Mouse (Mus musculus): ENCODE results near the gene Rabep2.
"Not testable (repeated sequence)": the region's sequence is repeated elsewhere in the genome, so short reads cannot be mapped to it uniquely, and the experiment has no call there.

Gene Rabep2

DNA sequence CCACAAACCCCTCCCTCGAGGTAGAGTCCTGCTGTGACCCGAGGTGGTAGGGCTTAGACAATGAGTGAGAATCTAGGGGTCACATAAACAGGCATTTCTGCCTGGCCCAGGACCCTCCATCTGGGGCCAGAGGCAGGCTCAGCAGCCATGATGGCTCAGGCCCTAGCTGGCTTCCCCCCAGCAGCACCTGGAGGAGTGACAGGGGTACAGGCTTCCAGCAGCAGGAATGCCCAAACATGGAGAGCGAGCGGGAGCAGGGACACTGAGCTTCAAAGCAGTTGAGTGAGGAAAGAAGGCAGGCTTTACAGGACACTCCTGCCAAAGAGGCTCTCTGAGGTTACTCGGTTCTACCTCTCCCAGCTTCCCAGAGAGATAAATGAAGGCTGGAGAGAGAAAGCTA, 36.3 kb downstream of the Rabep2 start:
- no peak for DNase-seq (ENCODE audit: low spot score)

DNA sequence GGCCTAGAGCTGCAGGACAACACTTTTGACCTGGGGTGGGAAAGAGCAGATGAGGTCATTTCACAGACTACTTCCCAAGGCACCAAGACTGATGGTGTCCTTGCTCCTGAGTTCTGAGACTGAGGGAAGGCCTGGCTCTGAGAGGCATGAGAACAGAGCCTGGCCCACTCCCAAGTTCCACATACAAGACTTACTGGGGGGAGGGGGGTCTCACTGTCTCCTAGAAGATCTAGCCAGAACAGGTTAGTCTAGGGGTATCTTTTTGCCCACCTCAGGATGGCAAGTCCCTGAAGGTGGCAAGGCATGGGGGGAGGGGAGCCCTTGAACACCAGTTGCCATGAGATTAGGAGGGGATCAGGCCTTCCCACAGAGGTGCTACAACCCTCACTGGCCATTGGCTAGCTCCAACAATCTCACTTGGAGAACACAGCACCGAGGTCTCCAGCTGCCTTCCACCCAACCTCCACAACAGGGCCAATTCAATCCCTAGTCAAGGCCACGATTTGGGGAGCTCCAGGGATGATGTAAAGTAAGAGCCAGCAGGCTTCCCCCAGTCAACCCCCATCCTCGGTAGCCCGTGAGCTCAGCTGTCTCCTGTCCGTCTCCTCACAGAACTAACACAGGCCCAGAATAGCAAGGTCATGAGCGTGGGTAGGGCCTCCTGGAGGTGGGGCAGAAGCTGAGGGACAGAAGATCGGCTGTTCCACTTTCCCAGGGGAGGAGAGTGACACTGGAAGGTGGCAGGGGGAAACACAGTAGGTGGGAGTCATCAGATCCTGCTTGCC, 36.9 kb downstream of the Rabep2 start:
- no peak for DNase-seq (ENCODE audit: low spot score)

DNA sequence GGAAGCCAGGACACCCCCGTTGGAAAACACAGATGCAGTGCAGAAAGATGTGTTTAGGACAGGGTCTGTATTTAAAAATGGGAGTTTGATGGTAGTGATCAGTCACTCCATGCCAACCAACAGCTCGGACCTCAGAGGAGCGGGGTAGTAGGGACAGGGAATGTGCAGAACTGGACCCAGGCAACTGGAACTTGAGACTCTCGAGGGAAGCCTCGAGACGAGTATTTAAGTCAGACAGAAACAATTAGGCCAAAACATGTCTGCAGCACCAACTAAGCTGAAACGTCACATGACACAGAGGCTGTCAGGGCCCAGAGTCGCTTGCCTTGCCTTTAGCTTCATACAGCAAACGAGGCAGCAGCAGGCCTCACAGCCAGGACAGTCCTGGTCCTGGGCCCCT, 37.6 kb downstream of the Rabep2 start:
- DNase-seq (ENCODE audit: low spot score) = no peak

DNA sequence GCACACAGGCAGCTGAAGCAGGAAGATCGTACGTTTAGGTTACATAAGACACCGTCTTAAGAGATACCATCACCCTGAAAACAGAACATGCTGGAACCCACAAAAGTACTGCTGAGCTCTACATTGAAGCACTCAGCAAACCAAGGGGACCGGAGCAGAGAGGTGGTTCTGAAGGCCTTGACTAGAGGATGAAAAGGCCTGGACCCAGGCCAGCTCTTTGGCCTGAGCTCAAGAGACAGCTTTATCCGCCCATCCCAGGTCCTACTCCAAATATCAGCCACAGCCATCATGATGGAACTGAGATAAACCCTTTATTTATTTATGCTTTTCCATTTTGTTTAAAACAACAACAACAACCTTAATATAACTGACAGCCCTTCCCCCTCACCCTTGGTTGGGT, 38.1 kb downstream of the Rabep2 start:
- no peak for DNase-seq (ENCODE audit: low spot score)

DNA sequence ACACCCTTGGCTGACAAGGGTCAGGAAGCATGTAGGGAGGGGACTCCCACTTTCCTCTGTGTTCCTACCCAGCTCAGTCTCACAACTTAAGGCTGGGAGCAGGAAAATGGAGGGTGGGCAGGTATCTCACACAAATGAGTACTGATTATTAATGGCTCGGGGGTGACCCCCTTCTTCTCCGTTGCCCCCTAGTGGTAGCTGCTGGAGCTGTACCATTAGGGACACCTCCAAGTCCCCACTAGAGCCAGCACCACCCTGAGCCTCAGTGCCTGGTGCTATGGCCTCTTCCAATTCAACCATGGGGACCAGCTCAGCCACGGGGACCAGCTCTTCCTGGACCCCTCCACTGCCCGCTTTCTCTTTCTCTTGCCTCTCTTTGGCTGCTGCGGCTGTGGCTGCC, 38.7 kb downstream of the Rabep2 start:
- no peak for DNase-seq (ENCODE audit: low spot score)

DNA sequence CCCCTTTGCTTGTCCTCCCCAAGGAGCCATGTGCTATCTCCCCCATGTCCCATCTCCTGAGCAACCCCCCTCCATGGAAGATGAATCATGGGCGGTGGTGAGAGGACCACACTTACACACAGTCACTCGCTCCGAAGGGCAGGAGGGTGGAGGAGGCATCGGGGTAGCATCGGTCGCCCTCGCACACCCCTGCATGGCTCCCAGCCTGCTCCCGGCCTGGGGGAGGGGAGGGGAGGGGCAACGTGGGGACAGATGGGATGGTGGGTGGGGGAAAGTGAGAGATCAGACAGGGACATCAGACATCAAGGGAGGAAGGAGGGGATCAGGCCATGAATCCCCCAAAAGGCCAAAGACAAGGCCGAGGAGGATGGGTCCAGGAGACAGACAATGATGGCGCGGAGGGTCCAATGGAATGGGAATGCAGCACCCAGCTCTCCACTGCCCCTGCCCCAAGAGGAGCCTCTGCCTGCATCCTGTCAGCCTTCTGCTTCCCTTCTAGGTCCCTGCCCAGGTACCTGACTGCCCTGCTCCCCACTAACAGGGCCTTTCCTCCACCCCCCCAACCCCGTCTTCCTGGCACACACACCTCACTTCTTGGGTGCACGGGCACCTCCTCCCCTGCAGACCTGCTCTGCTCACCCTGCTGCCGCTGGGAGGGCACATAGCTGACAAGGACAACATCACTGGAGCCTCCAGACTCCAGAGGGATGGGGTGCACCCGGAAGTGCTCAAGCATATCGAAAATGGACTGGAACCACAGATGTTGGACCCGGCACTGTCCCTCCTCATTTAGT, 39.5 kb downstream of the Rabep2 start:
- DNase-seq (ENCODE audit: low spot score) = no peak

DNA sequence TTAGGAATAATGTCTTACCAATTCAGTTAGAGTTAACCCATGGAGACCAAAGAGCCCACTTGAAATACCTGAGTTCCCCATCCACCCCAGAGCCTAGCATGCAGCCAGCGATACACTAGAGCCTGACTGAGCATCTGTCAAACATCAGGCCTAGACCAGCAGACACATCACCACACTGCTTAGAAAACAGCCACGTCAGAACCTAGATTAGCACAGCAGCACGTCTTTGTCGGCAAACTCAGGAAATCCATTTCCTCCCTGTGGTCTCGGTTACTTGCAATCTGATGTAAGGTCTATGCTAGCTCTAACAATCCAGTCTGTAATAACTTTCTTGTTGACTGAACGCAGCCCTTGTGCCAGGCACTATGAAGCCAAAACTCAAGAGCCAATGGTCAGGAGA, 41.5 kb downstream of the Rabep2 start:
- no peak for DNase-seq (ENCODE audit: low spot score)

DNA sequence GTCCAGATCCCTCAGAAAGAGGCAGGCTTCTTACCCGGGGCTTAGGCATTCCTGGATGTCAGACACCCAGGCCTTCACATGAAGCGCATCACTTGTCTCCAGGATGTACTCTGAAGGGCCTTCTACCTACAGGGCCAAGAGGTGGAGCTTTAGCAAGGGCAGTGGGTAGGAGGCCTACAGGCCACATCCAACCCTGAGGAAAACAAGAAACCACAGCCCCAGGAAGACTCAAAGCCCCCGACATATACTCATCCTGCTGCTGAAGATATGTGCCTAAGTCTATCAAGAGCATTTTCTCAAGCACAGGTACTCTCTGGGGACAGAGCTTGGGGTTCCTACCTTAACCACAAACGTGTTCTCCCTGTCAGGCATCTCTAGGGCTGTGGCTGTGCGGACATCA, 42.8 kb downstream of the Rabep2 start:
- DNase-seq (ENCODE audit: low spot score) = no peak

DNA sequence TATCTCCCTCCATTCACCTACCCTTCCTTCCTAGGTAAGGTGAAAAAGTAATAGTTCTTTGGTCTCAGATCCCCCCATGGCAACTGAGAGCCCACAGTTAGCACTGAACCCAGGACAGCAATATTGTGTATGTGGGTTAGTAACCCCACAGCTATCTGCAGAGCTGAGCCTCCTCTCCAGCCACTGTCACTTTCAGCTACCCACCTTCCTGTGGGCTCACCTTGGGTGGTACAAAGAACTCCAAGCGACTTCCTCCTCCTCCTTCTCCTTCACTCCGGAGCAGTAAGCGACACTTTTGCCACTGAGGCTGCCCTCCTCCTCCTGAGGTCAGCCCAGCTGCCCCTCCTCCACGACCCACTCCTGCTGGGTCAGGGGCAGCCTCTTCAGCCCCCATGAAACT, 43.3 kb downstream of the Rabep2 start:
- no peak for DNase-seq (ENCODE audit: low spot score)

DNA sequence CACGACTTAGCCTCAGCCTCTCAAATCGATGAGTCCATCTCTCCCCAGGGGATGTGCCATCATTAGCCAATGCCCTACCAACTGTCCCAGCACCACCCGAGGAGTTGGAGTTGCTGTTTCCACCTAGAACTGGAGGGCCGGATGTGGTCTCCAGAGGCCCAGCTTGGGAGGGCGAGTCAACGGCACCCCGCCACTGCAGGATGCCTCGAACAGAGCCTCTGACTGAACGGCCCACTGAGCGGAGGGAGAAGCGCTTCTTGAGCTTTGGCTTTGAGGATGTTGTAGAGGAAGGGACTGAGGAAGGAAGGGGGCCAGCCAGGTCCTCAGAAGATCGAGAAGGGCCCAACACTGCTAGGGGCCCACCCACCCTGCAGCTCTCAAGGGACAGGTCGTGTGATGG, 43.7 kb downstream of the Rabep2 start:
- DNase-seq (ENCODE audit: low spot score) = no peak

DNA sequence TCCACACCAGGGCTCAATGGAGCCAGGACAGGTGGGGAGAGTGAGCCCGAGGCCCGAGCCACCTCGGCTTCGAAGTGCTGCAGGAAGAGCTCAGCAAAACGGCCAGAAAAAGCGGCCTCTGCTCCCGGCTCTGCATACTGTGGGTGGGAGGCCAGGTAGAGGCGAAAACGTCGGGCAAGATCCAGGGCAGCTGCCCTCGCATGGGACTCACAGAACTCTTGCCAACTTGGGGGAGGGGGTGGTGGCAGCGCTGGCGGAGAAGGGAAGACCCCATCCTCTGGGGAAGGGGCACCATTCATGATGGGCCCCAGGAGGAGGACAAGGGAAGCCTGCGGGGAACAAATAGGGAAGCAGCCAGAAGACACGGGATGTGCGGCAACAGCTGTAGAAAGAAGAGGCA, 44.2 kb downstream of the Rabep2 start:
- no peak for DNase-seq (ENCODE audit: low spot score)

DNA sequence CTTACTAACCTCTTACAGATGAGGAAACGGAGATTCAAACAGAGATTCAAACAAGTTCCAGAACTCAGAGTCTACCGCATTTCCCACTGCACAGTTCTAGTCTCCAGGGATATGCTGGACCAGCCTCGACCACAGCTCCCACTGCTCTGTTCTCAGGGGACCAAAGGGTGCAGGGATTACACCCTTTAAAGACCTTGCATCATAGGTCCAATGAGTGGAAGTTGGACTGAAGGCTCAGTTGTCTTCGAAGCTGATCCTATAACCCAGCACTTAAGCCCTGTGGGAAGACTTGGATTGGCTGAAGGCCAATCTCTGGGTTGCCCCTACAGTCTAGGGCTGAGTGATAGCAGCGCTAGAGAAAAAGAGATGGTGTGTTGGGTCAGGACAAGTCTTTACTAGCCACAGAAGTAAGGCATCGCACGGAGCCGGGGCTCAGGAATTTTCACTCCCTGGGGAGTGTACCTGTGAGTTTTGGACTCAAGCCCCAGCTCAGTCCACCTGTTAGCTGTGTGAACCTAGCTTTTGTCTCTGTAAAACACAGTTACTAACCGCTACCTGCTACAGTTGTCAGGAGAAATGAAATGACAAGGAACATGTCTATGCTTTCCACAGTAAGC, 45.0 kb downstream of the Rabep2 start:
- no peak for DNase-seq (ENCODE audit: low spot score)

DNA sequence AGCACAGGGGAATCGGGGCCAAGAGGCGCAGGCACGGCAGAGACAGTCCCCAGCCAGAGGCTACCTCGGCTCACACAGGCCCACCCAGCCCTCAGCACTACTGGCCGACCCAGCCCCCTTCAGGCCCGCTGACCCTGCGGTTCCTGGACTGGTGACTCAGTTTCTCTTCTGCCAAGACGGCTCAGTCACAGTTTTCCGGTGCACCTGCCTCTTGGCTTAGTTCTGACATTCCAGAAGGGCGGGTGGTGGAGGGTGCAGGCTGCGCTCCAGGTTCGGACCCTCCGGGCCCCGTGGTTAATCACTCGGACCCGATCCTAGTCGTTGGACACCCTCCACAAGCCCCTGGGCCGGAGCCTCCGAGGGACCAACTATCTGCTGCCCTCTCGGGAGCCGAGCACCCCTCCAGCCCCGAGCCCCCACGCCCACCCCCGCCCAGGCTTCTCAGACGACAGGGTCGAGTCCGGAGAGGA, 46.0 kb downstream of the Rabep2 start:
- no peak for DNase-seq (ENCODE audit: low spot score)

DNA sequence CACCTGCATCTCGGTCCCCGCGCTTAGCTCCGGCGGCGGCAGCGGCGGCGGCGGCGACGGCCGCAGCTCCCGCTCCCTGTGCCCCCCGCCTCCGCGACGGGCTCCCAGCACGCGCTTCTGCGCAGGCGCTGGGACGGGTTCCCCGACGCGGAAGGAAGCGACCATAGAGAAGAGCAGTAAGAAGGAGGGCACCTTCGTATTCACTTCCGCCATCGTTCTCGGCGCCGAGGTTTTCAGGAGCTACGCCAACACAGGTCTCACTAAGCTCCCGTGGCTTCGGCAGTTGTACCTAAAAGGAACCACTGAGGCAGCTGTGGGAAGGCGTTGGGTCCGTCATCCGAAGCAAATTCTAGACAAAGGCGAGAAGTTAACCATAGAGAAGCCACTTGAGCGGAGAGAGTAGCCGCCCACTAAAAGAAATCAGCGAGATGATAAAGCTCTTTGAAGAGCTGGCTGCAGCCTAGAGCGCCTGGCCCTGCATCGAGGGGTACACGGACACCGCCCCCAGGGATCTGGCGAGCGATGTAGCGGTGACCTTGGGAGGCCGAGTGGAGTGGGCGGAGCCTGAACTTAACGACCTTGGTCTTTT, 46.5 kb downstream of the Rabep2 start, which contains the start of gene Sh2b1:
TSS of gene Sh2b1 (minus strand) at position 432 of the 589 bp plus-strand sequence.
- DNase-seq (ENCODE audit: low spot score) = peak; percentile 79

DNA sequence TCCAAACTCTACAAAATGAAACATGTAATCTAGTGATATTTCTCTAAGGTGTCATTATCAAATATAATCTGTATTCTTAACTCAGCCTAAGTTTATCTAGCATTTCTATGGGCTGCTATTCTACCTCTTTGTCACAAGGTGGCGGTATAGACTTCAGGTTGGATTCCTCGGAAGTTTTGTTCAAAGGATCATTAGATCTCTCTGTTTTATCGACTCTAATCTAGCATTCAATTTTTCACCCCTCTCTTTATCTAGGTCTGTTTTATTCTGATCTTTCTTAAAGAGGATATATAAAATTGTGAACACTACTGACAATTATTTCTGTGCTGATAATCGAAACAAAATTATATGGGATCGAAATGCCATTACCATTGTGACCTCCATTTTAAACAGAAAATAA, 53.1 kb downstream of the Rabep2 start:
- no peak for DNase-seq (ENCODE audit: low spot score)

DNA sequence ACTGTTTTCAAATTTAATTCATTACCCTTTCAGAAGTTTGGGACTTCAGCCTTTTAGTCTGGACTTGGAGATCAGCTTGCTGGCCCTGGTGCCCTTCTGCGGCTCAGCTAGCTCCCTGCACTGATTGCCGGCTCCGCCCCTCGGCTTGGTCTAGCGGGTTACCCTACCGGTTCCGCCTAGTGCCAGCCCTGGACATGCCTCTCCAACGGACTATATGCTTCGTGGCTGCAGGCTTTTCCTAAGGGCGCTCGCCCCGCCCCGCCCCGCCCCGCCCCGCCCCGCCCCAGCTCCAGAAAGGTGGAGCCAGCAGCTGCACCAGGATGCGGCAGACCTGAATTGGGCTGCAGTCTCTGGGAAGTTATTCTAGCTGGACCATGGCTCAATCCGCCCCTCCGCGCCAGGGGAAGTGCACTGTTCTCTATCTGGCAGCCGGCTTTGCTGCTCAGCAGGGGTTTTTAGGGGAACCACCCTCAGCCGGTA, 53.9 kb downstream of the Rabep2 start:
- peak; percentile 57 for DNase-seq (ENCODE audit: low spot score)

DNA sequence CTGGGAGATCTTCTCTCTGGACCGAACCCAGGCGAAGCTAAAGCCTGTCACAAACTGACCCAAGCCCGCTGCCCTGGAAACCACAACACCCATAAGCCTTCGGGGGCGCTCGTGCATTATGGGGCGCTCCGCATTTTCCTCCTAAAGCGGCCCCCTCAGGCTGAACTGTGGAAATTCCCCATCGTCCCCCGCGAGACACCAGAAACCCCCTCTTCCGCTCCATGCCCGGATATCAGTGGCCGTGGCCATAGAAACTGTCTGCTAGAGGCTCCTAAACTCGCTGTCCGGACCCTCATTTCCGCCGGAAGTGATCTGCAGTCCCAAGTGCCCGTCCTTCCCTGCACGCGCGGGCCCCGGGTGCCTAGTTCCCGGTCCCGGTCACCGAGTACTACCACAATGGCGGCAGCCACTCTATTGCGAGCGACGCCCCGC, 58.5 kb downstream of the Rabep2 start, which contains the start of gene Tufm:
TSS of gene Tufm (plus strand) at position 310 of the 432 bp plus-strand sequence.
- peak; percentile 86 for DNase-seq (ENCODE audit: low spot score)

DNA sequence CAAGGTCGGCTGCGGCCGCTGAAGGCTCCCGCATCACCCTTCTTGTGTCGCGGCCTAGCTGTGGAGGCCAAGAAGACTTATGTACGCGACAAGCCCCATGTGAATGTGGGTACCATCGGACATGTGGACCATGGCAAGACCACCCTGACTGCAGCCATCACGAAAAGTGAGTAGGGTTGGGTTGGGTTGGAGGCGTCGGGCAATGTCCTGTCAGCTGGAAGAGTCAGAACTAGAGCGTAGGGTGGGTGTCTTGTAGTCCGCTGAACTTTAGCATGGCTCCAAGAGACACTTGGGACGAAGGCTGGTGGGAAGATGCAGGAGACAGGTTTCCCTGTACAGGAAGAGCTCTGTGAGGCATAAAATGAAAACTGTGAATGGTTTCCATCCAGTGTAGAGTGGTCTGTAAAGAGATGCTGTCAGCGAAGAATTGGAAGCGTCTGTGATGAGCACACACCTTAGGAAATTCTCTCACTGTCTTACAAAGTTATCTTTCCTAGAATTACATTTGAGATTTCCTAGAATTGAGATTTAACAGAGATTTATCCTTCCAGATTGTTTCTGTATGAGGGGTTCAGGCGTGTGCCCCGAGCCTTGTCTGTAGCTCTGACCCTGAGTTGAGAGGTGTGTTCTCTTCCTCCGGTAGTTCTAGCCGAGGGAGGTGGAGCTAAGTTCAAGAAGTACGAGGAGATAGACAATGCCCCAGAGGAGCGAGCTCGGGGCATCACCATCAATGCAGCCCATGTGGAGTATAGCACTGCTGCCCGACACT, 59.2 kb downstream of the Rabep2 start:
- DNase-seq (ENCODE audit: low spot score) = not testable (repeated sequence)

DNA sequence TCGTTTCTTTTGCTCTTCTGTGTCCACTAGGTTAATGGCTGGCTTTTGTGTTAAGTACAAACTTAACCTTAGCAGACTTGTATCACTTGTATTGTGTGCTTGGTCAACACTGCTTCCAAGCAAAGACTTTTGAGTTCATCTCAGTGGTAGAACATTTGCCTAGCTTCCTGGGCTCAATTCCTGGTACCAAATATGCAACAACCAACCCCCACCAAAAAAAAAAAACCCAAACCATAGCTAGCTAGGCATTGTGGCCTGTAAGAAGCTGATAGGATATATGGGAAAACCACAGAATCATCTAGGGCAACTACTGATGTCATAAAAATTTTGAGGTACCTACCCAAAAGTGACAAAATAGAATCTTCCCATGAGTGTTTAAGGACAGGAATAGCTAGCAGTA, 62.4 kb downstream of the Rabep2 start:
- DNase-seq (ENCODE audit: low spot score) = no peak

DNA sequence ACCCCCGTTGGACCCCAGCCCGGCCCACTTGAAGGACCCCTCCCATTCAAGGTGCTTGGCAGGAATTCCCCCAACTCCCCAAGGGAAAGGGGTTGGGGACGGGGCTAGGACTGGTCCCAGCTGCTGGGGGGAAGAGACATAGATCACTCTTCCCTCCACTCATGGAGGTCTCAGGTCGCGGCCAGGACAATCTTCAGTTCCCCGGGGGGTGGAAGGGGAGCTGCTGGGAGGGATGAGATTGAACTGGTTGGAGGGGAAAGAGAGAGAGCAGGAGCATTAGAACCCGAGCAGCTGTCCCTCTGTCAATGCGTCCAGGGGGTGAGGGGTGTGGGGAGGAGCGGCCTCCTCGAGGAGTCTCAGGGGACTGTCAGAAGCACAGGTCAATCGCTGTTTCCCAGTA, 63.4 kb downstream of the Rabep2 start:
- no peak for DNase-seq (ENCODE audit: low spot score)

DNA sequence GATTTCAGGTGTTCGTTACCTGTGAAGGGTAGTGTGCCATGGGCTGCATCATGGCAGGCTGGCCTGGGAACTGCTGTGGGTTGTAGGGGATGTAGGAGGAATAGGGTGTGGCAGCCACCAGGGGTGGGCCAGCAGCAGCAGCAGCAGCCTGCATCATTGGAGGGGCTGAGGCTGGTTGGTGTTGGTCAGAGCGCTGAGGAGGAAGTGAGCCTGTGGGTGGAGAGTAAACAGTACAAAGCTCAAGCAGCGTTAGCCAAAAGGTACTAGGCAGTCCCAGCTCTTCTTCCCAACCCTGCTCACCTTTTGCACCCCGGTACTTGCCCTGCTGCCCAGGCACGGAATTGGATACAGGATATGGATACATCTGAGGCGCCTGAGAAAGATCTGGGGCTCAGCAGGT, 65.6 kb downstream of the Rabep2 start:
- DNase-seq (ENCODE audit: low spot score) = no peak

Data from ovary, postnatal 14 days (tissue).